Mouse (Mus musculus) heart, adult 9 months (tissue): Measurements from ENCODE around the gene Boc.

Source experiments
- DNase-seq, 2 experiments: peaks; one replicate each; pipeline ENCODE4 v3.0.0; 2022; ENCODE audit warnings: low spot score in 2 of 2

Boc gene

DNA sequence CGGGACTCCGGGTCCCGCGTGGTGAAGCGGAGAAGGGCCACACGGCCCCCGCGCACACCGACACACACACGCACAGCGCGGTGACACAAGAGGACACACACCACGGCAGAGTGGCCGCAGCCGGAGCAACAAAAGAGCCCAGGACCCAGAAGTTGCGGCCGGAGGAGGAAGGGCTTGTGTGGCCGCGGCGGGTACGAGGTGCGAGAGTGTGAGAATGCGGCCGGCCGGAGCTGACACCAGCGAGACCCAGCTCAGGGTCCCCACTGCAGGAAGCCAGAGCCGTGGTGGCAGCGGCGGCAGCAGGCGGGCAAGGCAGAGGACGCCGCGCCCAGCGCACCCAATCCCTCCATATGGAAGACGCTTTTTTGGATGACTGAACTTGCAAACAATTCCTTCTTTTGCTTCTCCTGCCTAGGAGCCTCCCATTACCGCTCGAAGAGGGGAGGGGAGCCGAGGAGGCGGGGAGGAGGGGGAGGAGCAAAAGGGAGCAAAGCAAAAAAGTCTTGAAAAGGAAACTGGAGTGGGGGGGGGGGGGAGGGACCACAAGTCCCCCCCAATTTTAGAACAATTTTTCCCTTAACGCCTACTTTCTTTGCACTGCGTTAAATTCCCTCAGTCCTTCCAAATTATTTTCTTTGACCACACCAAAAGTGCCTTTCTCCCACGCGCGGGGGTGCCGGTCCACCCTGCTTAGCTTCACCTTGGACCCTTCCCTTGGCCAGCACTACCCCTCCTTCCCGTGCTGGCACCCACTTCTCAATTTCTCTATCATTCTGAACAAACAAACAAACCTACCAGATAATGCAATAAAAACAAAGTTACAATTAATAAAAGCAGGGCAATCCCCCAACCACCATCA lies at the start of gene Boc:
TSS of gene Boc (minus strand) at position 427 of the 859 bp plus-strand sequence.
- peak; percentile 66 to 67 for DNase-seq

- DNase-seq = no peak
Measured at GRCm38 (mm10) chr16:44606643-44607042, 47.9 kb upstream of the Boc start.

- no peak for DNase-seq
Measured at GRCm38 (mm10) chr16:44604021-44604616, 45.4 kb upstream of the Boc start.

DNA sequence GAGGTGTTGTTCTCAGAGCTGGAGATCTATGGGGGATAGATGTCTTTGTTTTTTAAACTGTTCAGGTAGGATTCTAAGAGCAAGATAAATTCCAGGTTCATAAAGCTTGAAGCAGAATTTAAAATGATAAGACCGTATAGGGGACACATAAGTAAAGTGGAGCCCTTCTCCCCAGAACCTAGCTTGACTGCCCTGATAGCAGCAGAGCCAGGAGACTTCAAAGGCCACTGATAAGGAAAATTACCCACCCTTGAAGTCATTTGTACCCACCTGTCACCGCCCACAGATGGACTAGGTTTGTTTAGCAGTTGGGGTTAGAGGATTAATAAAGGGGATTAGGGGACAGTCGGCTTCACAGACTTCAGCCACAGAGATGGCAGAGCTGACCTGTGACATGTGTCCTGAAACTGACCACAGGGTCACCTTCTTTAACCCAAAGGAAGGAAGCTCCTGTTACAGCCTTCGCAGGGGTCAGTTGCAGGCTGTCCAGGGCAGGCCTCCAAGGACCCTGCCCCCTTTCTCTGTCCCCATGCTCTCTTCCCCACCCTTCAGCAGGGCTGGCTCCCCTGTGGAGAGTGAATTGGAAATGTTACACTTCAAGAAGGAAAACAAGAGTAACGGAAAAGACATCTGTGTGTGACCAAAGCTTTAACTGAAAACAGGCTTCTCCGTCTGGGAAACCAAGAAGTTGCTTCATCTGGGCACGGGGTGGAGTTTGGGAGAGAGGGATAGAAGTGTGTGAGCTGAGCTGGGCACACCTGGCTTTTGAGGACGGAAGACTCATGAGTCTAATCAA lies 43.5 kb upstream of the Boc start:
- no peak for DNase-seq

DNA sequence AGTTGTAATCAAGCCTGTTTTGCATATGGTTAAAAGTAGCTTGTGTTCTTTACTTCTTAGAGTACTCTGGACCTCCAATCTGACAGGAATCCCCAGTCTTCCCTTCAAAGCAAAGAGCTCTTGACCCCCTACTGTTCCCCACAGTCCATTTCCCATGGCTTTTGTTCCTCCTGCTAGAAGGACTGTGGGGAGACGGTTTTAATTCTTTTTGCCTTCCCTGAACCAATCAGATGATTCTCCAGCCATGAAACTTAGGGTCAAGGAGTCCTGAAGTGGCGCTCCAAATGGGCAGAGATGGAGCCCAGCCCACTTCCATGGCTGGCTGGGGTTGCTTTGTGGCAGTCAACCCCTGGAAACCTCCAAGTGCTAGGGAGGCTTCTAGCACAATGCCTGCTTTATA lies 42.5 kb upstream of the Boc start:
- no peak for DNase-seq

DNA sequence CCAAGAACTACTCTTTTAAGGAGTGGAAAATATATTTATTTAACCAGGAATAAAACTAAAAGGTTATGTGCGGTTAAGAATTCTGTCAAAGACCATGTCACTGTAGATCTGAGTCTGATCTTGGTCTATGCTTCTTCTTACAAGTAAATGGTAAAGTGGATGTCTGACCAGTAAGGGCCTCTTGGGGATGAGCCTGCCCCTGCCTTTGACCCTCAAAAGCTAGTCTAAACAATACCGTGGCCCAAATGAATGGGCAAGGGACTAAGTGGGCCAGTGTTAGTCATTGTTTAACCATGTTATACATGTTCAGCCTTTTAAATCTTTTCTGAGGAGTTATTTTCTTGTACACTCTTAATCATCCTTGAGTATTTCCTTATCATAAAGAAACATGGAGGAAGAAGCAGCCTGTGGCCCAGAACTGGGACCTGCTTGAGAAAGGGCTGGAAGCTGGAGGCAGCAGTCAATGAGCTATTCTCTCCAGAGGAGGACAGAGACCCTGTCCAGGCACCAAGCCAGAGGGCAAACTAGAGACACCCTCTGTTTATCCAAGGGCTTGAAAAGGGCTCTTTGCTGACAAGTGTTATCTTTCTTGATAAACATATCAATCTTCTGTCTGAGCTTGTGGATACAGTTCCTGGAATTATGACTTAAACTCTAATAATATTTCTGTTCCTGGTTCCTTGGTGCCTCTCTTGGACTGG lies 38.6 kb upstream of the Boc start:
- no peak for DNase-seq

DNA sequence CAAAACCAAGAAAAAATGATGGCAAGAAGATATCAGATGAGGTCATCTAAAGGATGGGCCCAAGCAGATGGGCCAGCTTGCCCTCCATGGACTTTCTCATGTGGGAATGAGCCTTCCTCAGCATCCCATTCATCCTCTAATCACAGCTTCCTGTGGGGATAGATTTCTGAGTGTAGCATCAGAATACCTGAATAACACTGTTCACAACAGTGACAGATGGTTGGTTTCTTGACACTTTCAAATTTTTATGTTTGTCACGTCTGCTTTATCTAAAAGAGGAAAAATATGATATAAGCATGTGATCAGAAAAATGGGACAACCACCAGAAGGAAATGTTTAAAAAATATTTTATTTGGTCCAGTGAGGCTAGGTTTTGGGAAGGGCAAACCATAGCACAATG lies 30.8 kb upstream of the Boc start:
- DNase-seq = no peak

DNA sequence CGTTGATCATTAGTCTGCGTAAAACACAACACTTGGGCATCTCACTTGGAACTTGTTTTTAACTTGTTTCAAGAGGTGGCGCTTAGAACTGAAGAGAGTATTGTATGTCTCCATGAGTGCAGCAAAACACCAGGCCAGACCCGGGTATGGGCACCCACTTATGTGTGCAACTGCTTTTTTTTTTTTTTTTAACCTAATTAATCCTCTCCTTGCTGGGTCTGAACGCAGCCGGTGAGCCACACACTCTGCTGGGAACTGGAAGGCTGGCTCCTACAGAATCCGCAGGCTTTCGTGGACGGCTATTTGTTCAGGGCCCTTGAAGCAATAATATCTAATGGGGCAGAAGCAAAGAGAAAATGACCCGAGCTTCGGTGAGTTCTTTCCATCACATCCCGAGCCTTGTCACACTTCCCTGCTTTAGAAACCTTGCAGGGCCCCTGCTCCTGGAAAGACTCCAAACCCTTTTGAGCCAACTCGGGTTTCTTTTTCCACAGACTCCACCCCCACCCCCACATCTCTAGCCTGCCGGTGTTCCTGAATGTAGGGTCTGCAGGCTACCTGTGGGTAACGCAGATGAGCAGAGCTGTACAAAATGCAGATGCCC lies 20.8 kb upstream of the Boc start:
- DNase-seq = no peak

- DNase-seq = no peak
Measured at GRCm38 (mm10) chr16:44578551-44578950, 19.9 kb upstream of the Boc start.

DNA sequence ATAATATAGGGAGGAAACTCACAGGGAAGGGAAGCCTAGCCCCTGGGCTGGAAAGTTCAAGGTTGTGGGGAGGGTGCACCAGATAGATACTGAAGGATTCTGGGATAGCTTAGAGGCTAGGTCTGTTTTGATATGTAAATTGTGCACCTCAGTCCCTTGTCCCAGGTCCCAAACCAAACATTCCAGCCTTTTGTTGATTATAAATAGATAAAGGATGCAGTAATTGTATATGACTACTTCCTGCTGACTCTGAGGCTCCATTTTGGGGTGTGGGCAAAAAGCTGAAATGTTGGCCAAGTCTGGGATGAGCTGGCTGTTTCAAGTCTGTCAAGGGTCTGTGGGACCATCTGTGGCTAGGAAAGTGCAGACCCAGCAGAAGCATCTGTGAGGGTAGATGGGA lies 9.4 kb upstream of the Boc start:
- DNase-seq = no peak

GRCm38 (mm10) chr16:44565328-44566210 lies 6.9 kb upstream of the Boc start:
- no peak for DNase-seq

GRCm38 (mm10) chr16:44564359-44564758 lies 5.7 kb upstream of the Boc start:
- no peak for DNase-seq

- no peak for DNase-seq
Measured at GRCm38 (mm10) chr16:44562061-44562460, 3.4 kb upstream of the Boc start.

DNA sequence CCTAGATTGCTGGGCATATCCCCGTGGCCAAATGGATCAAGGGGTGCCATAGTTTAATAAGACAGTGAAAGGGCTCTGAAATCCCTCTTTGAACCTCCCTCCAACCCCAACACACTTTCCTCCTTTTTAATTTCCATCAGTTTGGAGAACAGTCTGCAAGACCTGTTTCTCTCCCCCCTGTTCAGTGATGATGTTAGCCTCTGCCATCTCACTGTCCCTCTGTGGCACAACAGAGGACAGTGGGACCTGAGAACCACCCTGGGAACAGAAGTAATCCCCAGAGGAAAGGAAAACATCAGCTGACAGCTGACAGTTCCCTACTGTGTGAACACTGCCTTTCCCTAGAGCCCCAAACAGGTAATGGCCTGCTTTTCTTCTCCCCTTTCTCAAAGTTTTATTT lies 1.5 kb upstream of the Boc start:
- no peak for DNase-seq

- no peak for DNase-seq
Measured at GRCm38 (mm10) chr16:44559330-44559695, 616 bp upstream of the Boc start.

- DNase-seq = peak; percentile 65 to 76
Measured at GRCm38 (mm10) chr16:44557661-44558470, 831 bp downstream of the Boc start.

- DNase-seq = no peak
Measured at GRCm38 (mm10) chr16:44557084-44557483, 1.6 kb downstream of the Boc start.

GRCm38 (mm10) chr16:44555791-44556709 lies 2.6 kb downstream of the Boc start:
- no peak for DNase-seq

DNA sequence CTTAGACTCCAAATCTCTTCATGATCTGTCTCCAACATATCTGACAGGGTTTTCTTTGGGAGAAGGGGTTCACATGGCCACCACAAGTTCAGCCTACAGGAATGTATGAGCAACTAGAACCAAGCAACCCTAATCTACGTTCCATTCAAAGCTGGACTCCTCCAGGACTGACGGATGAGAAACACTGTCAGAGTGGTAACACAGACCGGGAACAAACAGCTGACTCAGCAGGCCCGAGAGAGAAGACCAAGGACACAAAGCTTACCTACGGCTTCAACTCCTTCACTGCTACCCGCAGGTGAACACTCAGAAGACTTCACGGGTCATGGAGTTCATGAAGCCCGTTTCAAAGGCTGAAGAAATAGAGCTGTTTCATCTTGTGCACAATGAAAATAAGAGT lies 4.8 kb downstream of the Boc start:
- no peak for DNase-seq
